7 mouse cellular contexts compared by ENCODE assay signal in genomic region chr12:20196386-20196785, GRCm38 (mm10).
DNase-seq lines count a peak whose midpoint lies in the region; ATAC-seq and TF ChIP-seq lines count a peak whose summit lies in the region.
"Not testable (repeated sequence)": the region's sequence is repeated elsewhere in the genome, so short reads cannot be mapped to it uniquely, and the experiment has no call there.

No protein-coding gene starts in this region.

- ATAC-seq in embryonic facial prominence, embryonic 15.5 days (ENCODE audit: insufficient number of reproducible peaks, low FRiP score, low TSS enrichment, low read depth); hindbrain, embryonic 16.5 days; limb, embryonic 14.5 days (ENCODE audit: low FRiP score, low read depth); midbrain, embryonic 11.5 days (ENCODE audit: low FRiP score): not testable (repeated sequence)

- TF ChIP-seq CTCF in heart, adult 2 months (IDR thresholded peaks at IDR 0.05): not testable (repeated sequence)

- H3K4me2 ChIP-seq in embryonic facial prominence, embryonic 15.5 days (replicated peaks): peak overlapping the region; percentile 47
- H3K4me2 ChIP-seq in hindbrain, embryonic 16.5 days (ENCODE audit: low read length): peak overlapping the region; percentile 43
- H3K4me2 ChIP-seq in limb, embryonic 14.5 days (replicated peaks; ENCODE audit: low read depth, low read length, severe bottlenecking): peak overlapping the region; percentile 35
- peak overlapping the region; percentile 24; the same call in 1 of the 2 replicates for H3K4me2 ChIP-seq in midbrain, embryonic 11.5 days

- H3K27ac ChIP-seq in embryonic facial prominence, embryonic 15.5 days (replicated peaks); heart, adult 2 months; hindbrain, embryonic 16.5 days (ENCODE audit: low read depth, low read length); limb, embryonic 14.5 days (replicated peaks; ENCODE audit: low read depth, low read length); midbrain, embryonic 11.5 days (ENCODE audit: low read depth, low read length): not testable (repeated sequence)

- TF ChIP-seq EP300 in heart, adult 2 months (IDR thresholded peaks at IDR 0.05; ENCODE audit: insufficient read depth, low read depth, low read length): not testable (repeated sequence)

- not testable (repeated sequence) for H3K36me3 ChIP-seq in embryonic facial prominence, embryonic 15.5 days; heart, adult 2 months (ENCODE audit: control insufficient read depth, insufficient read depth, low read length); hindbrain, embryonic 16.5 days (ENCODE audit: control insufficient read depth, insufficient read depth, low read length); limb, embryonic 14.5 days (ENCODE audit: control insufficient read depth, insufficient read depth, low read length); midbrain, embryonic 11.5 days (ENCODE audit: control insufficient read depth, insufficient read depth, low read length)

- not testable (repeated sequence) for H3K9ac ChIP-seq in embryonic facial prominence, embryonic 15.5 days; midbrain, embryonic 11.5 days (ENCODE audit: low read length)
- peak overlapping the region; percentile 45; the same call in 1 of the 2 replicates for H3K9ac ChIP-seq in heart, adult 2 months (ENCODE audit: low read depth, low read length)
- peak overlapping the region; percentile 13; the same call in 1 of the 2 replicates for H3K9ac ChIP-seq in hindbrain, embryonic 16.5 days (ENCODE audit: low read depth, low read length)
- H3K9ac ChIP-seq in limb, embryonic 14.5 days (ENCODE audit: low read depth, low read length, severe bottlenecking): peak overlapping the region; percentile 55; the same call in 1 of the 2 replicates

- H3K4me3 ChIP-seq in embryonic facial prominence, embryonic 15.5 days (replicated peaks): peak overlapping the region; percentile 50
- H3K4me3 ChIP-seq in heart, adult 2 months: not testable (repeated sequence)
- peak overlapping the region; percentile 39 for H3K4me3 ChIP-seq in hindbrain, embryonic 16.5 days (ENCODE audit: low read length)
- H3K4me3 ChIP-seq in limb, embryonic 14.5 days (replicated peaks; ENCODE audit: low read length): peak overlapping the region; percentile 38
- H3K4me3 ChIP-seq in midbrain, embryonic 11.5 days (ENCODE audit: low read depth, low read length): peak overlapping the region; percentile 34

- H3K27me3 ChIP-seq in embryonic facial prominence, embryonic 15.5 days; heart, adult 2 months (ENCODE audit: control insufficient read depth, insufficient read depth, low read length); hindbrain, embryonic 16.5 days (replicated peaks; ENCODE audit: control insufficient read depth, insufficient read depth, low read length); limb, embryonic 14.5 days (ENCODE audit: control insufficient read depth, insufficient read depth, low read length); midbrain, embryonic 11.5 days (ENCODE audit: control insufficient read depth, insufficient read depth, low read length): not testable (repeated sequence)

- under 1% methylated on average over 33 of the region's 42 CpGs for WGBS in embryonic facial prominence, embryonic 15.5 days
- WGBS in heart, adult 2 months: 1% methylated on average over 30 of the region's 42 CpGs
- 3% methylated on average over 25 of the region's 42 CpGs for whole genome bisulfite sequencing in hindbrain, embryonic 16.5 days
- WGBS in limb, embryonic 14.5 days: 9% methylated on average over 9 of the region's 42 CpGs
- WGBS in midbrain, embryonic 11.5 days: 2% methylated on average over 24 of the region's 42 CpGs

- peak; percentile 56 for DNase-seq in adrenal gland, postnatal 10 days
- DNase-seq in heart, adult 2 months: peak; percentile 25 to 32
- peak; percentile 47 for DNase-seq in limb, embryonic 14.5 days (ENCODE audit: low spot score)
- DNase-seq in midbrain, embryonic 11.5 days (ENCODE audit: low spot score, missing footprints): peak; percentile 79
- DNase-seq in right cerebral cortex, postnatal 14 days: peak; percentile 2

- H3K9me3 ChIP-seq in embryonic facial prominence, embryonic 15.5 days (replicated peaks); hindbrain, embryonic 16.5 days (ENCODE audit: control insufficient read depth, low read length); limb, embryonic 14.5 days (ENCODE audit: control insufficient read depth, low read length); midbrain, embryonic 11.5 days (ENCODE audit: control insufficient read depth, low read length): not testable (repeated sequence)

- TF ChIP-seq POLR2A in heart, adult 2 months (IDR thresholded peaks at IDR 0.05; ENCODE audit: insufficient read depth, low read depth, low read length); limb, embryonic 14.5 days (IDR thresholded peaks at IDR 0.05; ENCODE audit: borderline replicate concordance, extremely low read depth, insufficient read depth, insufficient read length): not testable (repeated sequence)

- intact Hi-C loops in heart, adult 2 months (cut with DNase I): not testable (repeated sequence)

- not testable (repeated sequence) for H3K4me1 ChIP-seq in embryonic facial prominence, embryonic 15.5 days; heart, adult 2 months (ENCODE audit: control insufficient read depth, insufficient read depth, low read length); hindbrain, embryonic 16.5 days (ENCODE audit: control insufficient read depth, insufficient read depth, low read depth, low read length); limb, embryonic 14.5 days (ENCODE audit: control insufficient read depth, insufficient read depth, low read length); midbrain, embryonic 11.5 days (ENCODE audit: control insufficient read depth, insufficient read depth, low read length)

- not testable (repeated sequence) for H3K79me2 ChIP-seq in heart, adult 2 months (replicated peaks; ENCODE audit: control insufficient read depth, insufficient read depth, low read length)

Comparison
In these comparisons a context has a peak if more than half of its experiments do, and no peak if none do; other contexts are left out.
1. DNase-seq: peak in every context shown above with its lines; median percentile 79 in midbrain, embryonic 11.5 days; 56 in adrenal gland, postnatal 10 days; 47 in limb, embryonic 14.5 days; 28 in heart, adult 2 months; 2 in right cerebral cortex, postnatal 14 days.